Mouse (Mus musculus) ES-Bruce4 (cell line): ENCODE data around the gene Spty2d1.

ENCODE experiments used
- CTCF ChIP-seq: IDR thresholded peaks from one replicate; pipeline ENCODE4 v1.8.1; 2011; ENCODE audit warnings: low read depth, low read length
- EP300 ChIP-seq: IDR thresholded peaks from 2 replicates; pipeline ENCODE4 v1.6.1; 2011; ENCODE audit warnings: low read depth, low read length; ENCODE audit not compliant: insufficient read depth
- POLR2A ChIP-seq: IDR thresholded peaks from one replicate; pipeline ENCODE4 v1.8.1; 2011; ENCODE audit warnings: low read length; ENCODE audit not compliant: insufficient read depth

DNA sequence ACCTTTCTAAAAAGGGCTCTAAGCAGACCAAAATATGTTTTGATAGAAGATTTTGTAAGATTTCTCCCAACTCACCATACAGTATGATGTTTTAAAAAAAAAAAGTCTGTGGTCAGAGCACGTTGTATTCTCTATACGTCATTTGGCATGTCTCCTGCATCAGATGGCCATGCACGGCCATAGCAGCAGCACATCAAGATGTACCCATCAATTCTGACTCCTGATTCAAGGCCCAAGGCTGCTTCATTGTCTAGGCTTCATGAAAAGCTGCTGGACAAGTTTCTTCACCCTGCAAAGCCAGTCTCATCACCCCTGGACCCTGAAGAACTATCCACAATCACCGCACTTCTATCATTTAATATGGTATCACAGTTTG is 6.3 kb downstream of the Spty2d1 start:
- TF ChIP-seq CTCF (no peak), POLR2A (no peak), EP300 (no peak)
